Mouse (Mus musculus) right cerebral cortex, adult 18-20 months (tissue): ENCODE results near the gene Bcap29.
"Not testable (repeated sequence)": the region's sequence is repeated elsewhere in the genome, so short reads cannot be mapped to it uniquely, and the experiment has no call there.

Experiments
- DNase-seq: peaks from one replicate; pipeline ENCODE4 v3.0.0; 2022; ENCODE audit warnings: mixed read lengths

The Bcap29 gene

DNA sequence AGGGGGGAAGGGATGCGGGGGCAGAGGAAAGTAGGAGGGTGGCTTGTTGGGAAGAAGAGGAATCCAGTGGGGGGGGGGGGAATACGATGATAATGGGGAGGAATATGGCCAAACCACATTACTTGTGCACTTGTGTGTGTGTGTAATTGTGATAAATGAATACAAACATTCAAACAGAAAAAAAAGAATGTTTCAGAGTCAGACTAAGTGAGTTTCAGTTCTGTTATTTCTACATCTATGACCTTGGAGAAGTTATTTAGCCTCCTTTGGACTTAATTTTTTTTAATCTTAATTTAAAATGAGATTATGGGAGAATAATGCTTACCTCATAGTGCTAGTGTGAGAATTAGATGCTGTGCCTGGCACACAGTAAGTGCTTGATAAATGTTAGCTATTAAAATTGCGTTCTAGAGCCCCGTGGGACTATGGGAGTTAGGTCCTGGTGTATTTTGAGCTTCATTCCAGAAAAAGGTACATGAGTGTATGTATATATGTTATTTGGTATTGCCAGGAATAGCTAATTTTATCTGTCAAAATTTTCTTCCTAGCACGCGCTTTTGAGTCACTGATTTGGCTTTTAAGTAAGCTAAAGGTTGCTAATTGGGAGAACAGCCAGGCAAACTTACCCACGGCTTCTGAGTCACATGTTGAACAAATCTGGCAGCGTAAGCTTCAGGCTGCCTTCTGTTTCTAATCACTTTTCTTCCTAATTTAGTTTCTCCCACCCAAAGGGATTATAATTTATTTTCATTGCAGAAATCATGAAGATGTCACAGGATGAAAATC, 55.6 kb downstream of the Bcap29 start:
- DNase-seq, result peak; percentile 54

DNA sequence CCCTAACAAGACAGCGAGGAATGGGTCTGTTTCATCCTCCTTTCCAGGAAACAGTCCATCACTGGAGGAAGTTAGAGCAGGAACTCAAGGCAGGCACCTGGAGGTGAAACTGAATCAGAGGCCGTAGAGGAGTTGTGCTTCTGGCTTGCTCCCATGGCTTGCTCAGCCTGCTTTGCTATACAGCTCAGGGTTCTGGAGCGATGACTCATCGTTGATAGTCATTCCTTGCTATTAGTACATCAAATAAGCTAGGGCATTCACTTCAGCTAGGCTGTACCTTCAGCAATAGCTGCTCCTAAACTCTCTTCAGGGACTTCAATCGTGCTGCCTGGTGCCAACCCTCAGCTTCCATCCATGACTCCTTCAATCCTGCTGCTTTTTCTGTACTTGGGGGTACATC, 60.0 kb downstream of the Bcap29 start:
- no peak for DNase-seq

DNA sequence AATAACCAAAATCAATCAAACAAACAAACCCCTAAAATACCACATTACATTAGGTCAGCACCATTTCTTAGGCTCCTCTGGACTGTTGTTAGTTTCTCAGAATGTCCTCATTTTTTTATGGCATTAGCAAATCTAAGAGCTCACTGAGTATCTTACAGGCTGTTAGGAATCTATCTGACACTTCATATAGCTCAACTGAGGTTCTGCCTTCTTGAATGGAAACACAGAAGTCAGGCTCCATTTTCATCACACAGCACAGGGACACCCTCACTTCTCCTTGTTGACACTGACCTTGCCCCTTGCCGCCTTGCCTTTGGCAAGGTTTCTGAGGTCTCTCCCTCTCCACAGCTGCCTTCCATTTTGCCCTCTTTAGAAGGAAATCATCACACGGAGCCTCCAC, 64.7 kb downstream of the Bcap29 start:
- DNase-seq, result no peak

DNA sequence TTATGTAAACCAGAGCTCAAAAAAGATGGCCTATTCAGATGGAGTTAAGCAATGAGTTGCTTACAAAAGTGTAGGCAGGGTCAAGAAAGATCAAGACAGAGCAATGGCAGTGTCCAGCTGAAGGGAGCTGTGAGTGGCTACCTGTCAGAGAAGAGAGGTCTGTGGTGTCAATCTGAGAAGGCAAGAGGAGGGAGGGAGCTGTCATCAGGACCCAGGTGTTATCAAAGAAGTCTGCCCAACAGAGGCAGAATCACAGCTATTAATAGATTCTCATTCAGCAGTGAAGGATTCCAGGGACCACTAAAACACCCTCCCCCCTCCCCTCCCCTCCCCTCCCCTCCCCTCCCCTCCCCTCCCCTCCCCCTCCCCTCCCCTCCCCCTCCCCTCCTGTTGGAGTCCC, 65.8 kb downstream of the Bcap29 start:
- DNase-seq, result no peak

DNA sequence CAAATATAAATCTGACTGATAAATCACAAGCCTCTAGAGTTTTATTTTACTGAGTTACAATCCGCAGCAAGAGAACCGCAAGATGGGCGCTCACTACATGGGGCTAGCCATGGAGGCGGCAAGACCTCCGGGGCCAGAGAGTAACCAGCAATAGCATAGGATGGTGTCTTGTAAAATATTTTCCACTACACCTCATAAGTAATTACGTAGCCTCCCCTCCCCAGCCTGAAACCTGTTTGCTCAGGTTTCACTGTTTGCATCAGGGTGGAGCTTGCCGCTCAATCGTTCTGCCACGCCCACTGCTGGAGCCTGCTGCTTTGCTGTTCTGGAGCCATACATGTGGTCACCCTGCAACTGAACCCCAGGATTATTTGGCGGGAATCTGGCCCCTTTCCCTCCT, 66.9 kb downstream of the Bcap29 start:
- not testable (repeated sequence) for DNase-seq

DNA sequence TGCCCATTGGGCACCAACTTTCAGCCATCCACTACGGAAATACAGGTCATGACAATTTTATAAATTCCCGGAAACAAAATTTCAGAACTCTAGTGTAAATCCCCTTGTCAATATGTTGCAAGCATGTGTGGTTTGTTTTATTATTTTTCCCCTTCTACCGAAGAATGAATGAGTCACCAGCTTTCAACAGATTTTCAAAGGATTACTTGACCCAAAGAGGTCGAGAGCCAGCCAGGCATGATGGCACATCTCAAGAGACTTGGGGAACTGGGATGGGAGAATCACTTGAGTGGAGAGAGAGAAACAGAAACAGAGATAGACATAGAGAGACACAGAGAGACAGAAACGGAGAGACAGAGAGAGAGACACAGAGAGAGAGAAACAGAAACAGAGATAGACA, 73.7 kb downstream of the Bcap29 start:
- DNase-seq, result no peak

DNA sequence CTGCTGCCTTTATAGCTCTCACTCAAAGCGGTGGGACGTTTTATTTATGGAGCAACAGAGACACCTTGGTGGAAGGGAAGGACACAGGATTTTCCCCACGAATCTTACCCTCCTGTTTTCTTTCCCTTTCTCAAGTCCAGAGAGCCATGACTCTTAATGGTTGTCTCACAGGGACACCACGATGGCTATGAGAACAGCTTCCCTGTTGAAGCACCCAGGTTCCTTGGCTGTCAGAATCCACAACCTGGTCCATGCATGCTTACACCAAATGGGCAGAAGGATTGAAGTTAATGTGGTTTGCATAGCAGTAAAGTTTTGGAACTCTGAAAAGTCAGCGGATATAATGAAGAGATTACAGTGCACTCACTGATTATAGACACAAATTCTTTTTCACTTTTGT, 74.5 kb downstream of the Bcap29 start:
- no peak for DNase-seq

DNA sequence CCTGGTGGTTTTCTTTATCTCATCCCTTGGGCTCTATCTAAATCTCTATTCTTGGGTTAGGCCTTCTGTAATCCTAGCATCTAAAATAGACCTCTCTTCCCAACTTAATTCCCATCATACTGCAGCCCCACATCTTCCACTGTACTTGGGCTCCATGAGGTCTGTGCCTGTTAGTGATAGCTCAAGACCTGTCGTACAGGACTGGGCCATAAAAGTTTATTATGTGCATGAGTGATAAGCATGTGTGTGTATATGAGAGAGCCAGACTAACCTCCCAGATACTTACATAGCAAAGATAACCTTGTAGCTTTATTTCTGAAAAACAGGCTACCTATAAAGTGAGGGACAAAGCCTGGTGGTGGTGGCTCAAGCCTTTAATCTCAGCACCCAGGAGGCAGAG, 80.1 kb downstream of the Bcap29 start:
- DNase-seq, result no peak

DNA sequence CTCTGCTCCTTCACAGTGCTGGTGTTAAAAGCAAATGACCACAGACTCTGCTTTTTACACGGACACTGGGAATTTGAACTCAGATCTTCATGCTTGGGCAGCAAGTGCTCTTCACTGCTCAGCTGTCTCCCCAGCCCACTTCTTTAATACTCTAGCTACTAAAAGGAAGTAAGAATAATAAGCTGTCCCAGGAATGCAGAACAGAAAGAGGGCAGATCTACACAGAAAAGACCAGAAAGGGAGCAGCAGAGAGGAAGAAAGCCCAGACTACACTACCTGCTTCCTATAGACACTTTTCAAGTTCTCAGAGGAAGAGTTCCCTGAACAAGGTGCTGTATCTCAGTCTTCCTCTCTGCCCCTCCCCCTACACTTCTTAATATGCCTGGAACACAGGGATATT, 83.2 kb downstream of the Bcap29 start:
- DNase-seq, result no peak

DNA sequence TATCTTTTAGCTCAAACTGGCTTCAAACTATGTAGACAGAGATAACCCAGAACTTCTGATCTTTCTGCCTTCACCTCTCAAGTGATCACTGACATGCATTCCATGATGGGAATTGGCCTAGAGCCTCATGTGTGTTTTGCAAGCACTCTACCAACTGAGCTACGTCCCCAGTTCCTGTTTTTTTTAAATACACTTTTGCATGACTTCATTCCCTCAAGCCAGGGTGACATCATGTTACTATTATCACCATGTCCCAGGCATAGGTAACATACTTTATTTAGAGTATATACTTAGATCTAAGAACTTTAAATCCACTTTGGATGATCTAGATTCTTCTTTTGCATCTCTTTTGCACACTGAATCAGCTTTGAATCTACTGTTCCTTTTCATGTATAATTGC, 88.4 kb downstream of the Bcap29 start:
- no peak for DNase-seq

DNA sequence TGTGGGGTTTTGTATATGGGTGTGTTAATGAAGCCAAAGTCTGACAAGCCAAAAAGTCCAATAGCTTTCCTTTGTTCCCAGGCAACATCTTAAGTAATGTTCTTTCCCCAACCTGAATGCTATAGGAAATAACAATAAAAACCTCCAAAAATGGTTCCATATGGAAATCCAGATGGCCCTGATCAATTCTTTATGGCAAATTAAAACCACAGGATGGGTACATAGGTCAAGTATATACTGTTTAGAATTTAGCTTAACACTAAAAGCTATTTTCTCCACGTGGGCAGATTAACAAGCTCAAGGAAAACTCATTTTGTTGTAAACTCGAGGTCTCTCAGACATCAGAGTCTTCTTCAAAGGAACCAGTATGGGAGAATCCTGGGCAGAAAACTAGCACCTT, 89.2 kb downstream of the Bcap29 start:
- no peak for DNase-seq

DNA sequence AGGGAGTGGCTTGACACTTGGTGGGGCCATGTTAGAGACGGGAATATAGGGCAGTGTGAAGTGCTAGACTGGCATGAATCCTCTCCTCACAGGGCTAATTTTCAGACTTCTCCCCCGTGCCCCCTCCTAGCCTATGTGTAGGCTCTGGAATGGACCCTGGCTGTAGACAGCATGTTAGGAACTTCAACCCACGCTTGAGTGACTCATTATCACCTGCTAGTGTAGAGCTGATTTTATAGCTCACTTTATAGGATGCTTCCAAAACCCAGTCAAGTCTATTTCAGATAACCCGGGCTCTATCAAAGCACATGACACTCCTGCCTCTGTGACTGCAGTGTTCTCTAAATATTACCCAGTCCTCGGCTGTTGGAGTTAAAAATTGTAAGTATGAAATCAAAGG, 92.9 kb downstream of the Bcap29 start:
- no peak for DNase-seq
